Mouse (Mus musculus): Measurements from ENCODE around the gene Prdm12.

The Prdm12 gene

GRCm38 (mm10) chr2:31639901-31640608, at the start of gene Prdm12:
TSS of gene Prdm12 (plus strand) at chr2:31640037.
- no peak for DNase-seq (ENCODE audit: inconsistent age in 2 of 2, low spot score in 1 of 2)

- DNase-seq (ENCODE audit: inconsistent age in 2 of 2, low spot score in 1 of 2) = peak in 1 of 2 experiments; percentile 38
Observed at GRCm38 (mm10) chr2:31591799-31592484, 47.9 kb upstream of the Prdm12 start.

GRCm38 (mm10) chr2:31607555-31607954, 32.3 kb upstream of the Prdm12 start:
- no peak for DNase-seq (ENCODE audit: inconsistent age in 2 of 2, low spot score in 1 of 2)

GRCm38 (mm10) chr2:31609859-31610261, 30.0 kb upstream of the Prdm12 start:
- DNase-seq (ENCODE audit: inconsistent age in 2 of 2, low spot score in 1 of 2) = no peak

- DNase-seq (ENCODE audit: inconsistent age in 2 of 2, low spot score in 1 of 2) = no peak
Observed at GRCm38 (mm10) chr2:31610922-31611321, 28.9 kb upstream of the Prdm12 start.

DNA sequence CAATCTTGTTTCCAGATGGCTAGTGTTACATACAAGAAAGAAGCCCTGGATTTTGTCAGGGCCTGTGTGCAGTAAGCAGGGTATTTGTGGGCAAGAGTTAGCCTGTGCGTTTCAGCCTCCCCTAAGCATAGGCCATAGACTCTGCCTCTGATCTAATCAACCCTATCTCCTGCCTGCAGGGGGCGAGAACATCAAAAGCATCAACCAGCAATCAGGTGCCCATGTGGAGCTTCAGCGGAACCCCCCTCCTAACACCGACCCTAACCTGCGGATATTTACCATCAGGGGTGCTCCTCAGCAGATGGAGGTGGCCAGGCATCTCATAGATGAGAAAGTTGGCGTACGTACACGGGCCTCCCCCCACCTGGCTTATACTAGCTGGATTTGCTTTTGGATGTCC, 28.4 kb upstream of the Prdm12 start:
- DNase-seq (ENCODE audit: inconsistent age in 2 of 2, low spot score in 1 of 2) = no peak

- no peak for DNase-seq (ENCODE audit: inconsistent age in 2 of 2, low spot score in 1 of 2)
Observed at GRCm38 (mm10) chr2:31612627-31613026, 27.2 kb upstream of the Prdm12 start.

DNA sequence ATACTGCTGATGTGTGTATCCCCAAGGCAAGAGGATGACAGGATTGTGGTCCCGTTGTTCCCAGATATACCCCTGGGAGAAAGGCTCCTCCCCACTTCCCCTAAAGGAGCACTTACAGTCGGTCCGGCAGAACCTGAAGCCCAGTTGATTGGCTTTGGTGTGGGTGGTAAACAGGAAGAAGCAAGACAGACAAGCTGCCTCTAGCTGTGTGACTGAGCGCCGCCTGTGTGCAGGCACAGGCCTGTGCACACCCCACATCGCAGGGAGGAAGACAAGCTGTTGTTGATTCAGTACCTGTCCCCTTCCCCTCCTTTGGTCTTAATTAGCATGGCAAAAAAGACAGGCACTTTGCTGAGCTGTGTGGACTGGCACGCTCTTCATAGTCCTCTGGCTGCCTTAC, 26.1 kb upstream of the Prdm12 start:
- DNase-seq (ENCODE audit: inconsistent age in 2 of 2, low spot score in 1 of 2) = no peak

DNA sequence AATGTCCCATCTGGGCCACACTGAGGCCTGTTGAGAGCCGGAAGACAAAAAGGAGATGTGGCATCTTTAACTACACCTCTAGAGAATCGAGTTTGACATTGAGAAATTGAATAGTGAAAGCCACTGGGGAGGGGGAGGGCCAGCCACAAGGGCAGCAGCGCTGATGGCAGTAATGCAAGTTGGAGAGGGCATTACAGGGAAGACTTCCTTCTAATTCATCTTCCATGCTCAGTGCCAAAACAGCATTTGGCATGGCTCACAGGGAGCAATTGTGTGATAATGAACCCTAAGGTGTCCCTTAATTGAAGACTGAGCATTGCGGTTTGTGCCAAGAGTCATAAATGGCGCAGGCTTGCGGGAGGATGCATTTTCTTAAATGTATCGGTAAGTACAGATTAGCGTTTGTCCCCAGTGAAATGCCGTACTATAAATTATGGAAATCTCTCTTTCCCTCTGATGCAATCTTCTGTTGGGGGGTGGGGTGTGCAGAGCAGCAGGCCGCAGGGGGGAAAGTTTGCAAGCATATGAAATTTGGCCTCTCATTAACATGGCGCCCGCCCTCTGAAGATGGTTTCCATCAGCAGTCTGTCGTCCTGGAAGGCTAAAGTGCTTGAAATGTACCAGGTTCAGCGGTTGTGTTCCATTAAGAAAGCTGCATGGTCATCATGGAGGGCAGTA, 21.2 kb upstream of the Prdm12 start:
- DNase-seq (ENCODE audit: inconsistent age in 2 of 2, low spot score in 1 of 2) = no peak

DNA sequence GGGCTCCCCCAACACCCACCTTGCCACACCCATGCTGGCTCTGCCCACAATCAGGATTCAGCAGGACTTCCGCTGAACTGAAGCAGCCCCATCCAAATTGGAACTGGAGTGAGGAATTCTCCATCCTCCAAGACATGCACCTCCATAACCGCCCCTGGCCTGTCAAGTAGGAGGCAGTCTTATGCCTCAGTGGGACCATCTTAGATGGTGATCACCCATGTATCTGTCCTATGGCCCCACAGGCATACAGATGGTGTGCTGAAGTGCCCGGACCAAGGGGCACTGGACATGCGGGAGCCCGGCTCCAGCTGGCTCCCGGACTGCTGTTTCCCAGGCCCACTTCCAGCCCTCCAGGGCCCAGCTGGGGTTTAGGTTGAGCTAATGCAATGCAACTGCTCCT, 20.6 kb upstream of the Prdm12 start:
- DNase-seq (ENCODE audit: inconsistent age in 2 of 2, low spot score in 1 of 2) = no peak

- no peak for DNase-seq (ENCODE audit: inconsistent age in 2 of 2, low spot score in 1 of 2)
Observed at GRCm38 (mm10) chr2:31633531-31633930, 6.3 kb upstream of the Prdm12 start.

GRCm38 (mm10) chr2:31635281-31636137, 4.3 kb upstream of the Prdm12 start:
- DNase-seq (ENCODE audit: inconsistent age in 2 of 2, low spot score in 1 of 2) = no peak

- DNase-seq (ENCODE audit: inconsistent age in 2 of 2, low spot score in 1 of 2) = peak in 1 of 2 experiments; percentile 36
Observed at GRCm38 (mm10) chr2:31636138-31636741, 3.6 kb upstream of the Prdm12 start.

- DNase-seq (ENCODE audit: inconsistent age in 2 of 2, low spot score in 1 of 2) = no peak
Observed at GRCm38 (mm10) chr2:31636742-31637141, 3.1 kb upstream of the Prdm12 start.

GRCm38 (mm10) chr2:31637311-31637710, 2.5 kb upstream of the Prdm12 start:
- DNase-seq (ENCODE audit: inconsistent age in 2 of 2, low spot score in 1 of 2) = no peak

DNA sequence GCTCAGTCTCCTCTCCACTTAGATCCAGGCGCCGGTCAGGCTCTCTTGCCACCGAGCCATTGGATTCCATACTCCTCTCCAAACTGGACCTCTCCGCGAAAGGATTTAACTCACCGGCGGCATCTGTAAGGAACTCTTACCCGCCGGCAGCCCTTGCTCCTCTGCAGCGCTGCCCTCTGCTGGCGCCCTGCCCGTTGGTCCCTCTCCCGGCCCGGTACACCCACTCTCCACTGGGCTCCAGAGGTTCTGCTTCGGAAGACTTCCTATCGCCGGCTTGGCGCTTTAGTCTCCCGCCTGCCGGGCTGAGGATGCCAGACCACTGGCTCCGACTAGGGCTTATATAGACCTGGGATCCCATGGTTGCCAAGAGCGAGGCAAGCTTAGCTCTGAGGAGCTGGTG, 2.0 kb upstream of the Prdm12 start:
- peak; percentile 51 to 80 for DNase-seq (ENCODE audit: inconsistent age in 2 of 2, low spot score in 1 of 2)

GRCm38 (mm10) chr2:31638581-31639465, 1.0 kb upstream of the Prdm12 start:
- peak in 1 of 2 experiments; percentile 28 for DNase-seq (ENCODE audit: inconsistent age in 2 of 2, low spot score in 1 of 2)

DNA sequence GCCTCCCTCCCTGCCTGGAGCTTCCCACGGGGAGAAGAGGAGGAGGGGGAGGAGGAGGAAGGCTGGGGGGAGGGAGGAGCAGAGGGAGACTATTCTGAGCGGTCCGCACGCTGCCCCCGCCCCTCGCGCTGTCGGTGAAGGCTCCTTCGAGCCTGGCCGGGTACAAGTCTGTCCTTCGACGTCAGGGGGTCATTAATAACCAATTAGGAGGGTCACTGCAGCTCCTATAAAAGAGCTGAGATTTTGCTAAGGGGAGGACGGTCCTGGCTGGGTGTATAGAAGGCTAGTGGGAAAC, 424 bp upstream of the Prdm12 start:
- no peak for DNase-seq (ENCODE audit: inconsistent age in 2 of 2, low spot score in 1 of 2)

DNA sequence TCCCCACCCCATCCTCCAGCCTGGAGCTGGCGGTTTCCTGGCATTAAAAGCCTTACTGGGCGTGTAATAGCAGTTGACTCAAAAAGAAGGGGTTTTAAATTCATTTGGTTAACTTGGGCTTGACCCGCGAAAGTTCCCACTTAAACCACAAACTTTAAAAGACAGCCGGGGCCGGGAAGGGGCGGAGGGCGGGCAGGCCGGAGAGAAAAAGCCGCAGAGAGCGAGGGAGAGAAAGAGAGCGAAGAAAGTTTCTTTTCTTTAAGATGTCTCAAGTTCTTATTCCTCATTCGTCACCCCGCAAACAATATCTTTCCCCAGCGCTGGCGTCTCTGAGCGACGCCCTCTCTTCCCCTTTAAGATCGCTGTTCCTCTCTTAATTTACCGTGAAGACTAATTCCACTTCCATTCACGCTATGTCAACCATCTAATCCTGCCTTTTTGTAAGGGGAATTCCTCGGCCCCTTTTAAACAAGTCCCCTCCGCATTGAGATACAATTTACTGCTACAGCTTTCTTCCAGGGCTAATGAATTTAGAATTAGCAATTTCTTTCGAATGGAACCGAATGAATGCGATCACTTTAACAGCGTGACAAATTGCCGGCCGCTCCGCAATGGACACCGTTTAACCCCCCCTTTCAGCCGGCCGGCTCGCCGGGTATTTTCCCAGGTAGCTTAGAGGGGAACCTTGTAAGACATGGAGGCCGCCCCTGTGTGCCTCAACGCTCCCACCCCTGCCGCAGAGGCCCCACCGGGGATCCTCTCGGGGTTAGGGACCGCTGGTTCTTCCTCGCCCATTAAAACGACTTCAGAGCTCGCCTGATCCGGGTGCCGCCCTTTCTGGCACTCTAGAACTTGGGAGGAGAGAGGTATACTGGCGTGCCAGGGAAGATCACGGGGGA, 1.0 kb downstream of the Prdm12 start:
- DNase-seq (ENCODE audit: inconsistent age in 2 of 2, low spot score in 1 of 2) = peak in 1 of 2 experiments; percentile 55

All from adrenal gland, adult (tissue).